Mouse (Mus musculus) left cerebral cortex, adult 9 months (tissue): ENCODE data around the gene Hdac5.
A peak's percentile ranks its signal among the peaks of the same experiment; 100 is the strongest.

Experiments
- DNase-seq, 2 experiments: peaks; one replicate each; pipeline ENCODE4 v3.0.0; 2022; ENCODE audit warnings: low spot score in 2 of 2

Hdac5 gene

DNA sequence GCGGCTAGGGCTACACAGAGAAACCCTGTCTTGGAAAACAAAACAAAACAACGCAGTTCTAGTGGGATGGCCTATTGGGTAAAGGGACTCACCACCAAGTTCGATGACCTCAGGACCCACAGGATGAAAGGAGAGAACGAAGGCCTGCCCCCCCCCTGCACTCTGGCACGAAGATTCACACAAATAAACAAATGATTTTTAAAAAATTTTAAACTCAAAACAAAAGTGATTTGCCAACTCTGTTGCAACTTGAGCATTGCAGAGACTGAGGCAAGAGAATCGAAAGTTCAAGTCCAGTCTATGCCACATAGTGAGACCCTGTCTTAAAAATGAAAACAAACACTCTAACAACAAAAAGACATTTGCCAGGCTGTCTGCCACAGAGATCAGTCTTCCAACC, 10.7 kb upstream of the Hdac5 start:
- DNase-seq: no peak

DNA sequence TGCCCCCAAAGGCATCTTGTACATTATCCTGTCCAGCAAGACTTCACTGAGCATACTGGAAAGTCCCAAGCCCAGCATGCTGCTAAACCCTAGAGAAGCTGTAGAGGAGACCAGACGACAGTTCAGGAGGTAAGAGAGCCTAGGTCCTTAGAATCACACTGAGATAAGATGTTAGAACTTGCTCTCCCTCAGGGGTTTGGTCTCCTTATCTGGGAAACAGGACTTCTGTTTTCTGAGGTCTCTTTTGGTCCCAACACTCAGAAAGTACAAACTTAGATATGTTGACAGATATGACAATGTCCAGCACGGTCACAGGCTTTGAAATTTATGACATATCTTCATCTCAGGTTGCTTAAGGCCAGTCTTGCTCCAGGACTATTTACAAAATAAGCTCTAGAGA, 6.1 kb upstream of the Hdac5 start:
- no peak for DNase-seq

DNA sequence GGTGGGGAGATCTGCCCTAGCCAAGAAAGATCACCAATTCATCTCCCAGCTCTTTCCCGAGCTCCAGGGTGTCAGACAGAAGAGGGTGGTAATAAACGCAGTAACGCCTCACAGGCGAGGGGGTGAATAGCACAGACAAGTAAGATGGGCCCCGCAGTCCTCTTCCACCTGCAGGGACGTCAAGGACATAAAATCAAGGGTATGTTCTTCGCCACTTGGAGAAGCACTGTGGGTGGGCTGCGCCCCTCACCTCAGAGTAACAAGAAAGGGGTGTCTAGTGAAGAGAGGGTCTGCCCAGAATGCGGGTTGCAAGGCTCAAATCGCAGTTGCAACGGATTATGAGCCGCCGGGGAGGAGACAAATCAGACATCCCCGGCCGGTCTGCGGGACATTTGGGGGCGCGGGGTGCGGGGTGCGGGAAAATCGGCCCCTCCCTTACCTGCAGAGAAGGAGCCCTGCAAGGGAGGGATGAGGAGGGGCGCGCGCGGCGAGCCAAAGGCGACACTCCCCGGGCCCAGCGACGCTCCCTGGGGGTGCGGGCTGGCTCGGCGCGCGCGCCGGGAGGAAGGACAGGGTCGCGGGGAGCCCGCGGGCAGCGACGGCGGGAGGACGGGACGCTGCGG, 524 bp downstream of the Hdac5 start:
- DNase-seq: no peak

DNA sequence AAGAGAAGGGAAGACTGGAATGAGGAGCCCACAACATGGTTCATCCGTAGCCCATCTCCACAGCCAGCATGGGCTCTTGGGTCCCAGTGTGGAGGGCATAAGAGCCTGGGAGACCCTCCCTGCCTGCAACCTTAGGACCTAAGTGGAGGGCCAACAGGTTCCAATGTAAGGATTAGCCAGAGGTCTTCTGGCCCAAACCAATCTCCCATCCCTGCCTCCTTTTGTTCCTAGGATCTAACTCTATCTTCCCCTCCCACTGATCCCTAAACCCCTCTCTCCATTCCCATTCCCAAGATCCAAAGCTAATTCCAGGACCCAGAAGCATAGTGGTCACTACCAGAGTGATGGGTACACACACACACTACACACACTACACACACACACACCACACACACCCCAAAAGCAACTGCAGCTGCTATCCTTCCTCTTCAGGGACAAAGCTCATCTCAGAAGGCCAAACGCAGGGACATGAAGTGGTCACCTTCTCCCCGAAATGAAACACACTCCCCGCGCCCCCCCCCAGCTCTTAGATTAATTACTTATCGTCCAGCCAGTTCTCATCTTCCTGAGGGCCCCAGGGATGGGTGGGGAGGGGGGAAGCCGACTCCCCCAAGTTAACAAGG, 1.2 kb downstream of the Hdac5 start:
- no peak for DNase-seq

DNA sequence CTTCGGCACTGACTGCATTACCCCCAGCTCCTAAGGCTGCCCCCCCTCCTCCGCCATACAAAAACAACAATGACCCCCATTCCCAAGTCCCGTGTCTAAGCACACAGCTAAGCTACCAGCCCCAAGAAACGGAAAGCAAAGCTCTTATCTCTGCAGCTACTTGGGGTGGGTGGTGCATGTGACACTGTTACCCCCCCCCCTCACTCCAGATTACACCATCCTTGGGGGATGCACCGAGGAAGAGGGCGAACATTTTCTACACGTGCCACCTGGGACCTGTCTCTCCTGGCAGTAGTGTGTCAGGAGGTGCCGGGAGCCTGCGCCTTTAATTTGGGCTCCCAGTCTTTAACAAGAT, 1.8 kb downstream of the Hdac5 start:
- no peak for DNase-seq

DNA sequence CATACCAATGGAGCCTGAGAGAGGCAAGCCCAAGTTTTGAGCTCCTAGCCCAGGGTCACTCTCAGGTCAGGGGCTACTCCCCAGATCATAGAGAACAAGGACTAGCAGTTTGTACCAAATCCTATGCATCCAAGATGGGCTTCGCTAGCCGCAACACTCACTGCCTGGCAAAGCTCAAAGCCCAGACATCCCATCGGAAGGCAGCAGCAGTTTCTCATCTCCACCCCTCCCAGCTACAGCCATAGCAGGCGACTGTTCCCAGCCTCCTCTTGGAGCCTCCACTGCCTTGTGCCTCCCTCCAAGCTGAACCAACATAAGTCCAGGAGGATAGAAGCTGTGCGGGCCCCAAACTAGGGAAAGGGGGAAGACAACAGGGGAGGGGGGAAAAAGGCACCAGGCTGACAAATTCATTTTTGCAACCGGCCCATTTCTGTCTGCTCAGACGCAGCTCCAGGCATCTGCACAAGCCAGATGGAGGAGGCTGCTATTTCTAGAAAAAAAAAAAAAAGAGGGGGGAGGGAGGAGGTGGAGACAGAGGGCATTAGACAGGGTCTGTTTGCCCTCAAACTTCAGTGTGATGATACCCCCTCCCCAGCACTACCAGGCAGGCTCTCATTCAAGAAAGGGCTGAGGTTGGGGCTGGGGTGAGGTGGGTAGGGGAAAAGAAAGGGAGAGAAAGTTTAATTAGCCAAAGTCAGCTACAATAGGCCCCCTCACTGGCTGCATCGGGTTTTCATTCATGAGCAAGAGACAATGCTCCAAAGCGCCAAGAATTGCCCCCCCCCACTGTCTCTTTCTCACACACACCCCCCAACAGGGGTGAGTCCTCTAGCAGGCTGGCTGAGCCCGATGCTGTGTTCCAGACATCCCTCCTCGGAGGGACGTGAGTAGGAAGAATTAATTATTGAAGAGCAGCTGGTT, 2.4 kb downstream of the Hdac5 start:
- DNase-seq: no peak

DNA sequence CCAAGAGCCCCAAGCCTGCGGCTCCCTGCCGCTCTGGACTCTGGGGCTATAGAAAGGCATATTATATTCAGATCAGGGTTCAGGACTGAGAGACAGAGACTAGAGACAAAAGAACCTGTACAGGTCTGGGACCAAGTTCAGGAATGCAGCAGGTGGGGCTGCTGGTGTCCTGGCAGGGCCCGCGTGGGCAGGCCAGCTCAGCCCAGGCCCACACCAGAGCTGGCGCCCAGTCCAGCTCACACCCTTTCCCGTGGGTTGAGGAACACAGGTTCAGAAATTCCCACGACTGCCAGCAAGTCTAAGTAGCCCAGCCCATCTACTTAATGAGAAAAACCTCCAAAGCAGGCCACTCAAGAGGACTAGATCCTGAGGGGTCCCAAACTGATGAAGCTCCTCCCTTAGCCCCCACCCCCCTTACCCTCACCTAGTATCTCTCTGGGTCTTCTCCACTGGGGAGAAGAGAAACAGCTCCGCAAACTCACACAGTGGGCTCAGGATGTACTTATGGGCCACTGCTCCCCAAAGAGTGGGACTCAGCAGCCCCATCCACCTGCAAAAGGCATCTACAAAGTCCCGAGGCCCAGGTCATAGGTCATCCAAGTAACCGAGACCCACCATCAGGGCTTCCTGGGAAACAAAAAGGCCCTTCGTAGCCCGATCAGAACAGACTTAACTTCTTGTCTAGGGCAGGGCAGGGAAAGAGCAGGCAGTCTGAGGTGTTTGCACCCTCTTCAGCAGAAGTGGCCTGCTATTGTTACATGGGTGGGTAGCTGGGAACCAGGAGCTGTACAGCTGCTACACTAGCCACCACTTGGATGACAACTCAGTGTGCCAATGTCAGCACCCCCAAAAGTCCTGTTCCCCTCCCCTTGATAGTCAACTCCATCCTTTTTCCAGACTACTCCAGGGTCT, 3.6 kb downstream of the Hdac5 start:
- no peak for DNase-seq

DNA sequence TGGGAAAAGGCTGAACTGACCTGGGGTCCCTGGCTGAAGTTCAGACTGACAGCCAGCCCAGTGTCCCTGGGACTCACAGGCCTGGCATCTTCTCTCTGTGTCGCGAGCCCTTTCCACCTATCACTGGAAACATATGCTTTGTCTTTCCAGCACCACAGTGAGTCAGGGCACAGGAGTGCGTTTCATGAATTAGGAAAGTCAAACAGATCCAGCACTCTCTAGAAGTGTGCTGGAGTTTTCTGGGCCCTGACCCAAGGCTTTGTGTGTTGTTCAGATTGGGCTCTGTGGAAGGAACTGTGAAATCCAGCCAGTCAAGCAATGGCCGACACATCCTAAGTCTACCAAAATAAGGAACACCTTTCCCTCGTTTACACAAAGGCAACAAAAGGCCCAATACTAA, 4.7 kb downstream of the Hdac5 start:
- DNase-seq: no peak

DNA sequence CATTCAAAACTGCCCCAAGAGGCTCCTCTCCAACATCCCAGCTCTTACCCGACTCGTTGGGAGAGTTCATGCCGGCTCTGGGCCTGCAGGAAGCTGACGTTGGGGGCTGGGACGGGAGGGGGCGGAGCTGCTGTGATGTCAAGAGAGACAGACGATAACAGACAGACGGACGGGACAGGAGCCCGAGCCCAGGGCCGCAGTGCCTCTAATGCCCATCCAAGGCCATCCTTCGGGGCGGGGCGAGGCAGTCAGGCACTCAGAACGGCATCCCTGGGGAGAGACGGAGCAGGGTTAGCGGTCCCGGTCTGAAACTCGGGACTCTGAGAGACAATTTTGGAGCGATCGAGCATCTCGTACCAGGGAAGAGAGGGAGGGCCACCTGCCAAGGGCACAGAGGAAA, 5.3 kb downstream of the Hdac5 start:
- no peak for DNase-seq

DNA sequence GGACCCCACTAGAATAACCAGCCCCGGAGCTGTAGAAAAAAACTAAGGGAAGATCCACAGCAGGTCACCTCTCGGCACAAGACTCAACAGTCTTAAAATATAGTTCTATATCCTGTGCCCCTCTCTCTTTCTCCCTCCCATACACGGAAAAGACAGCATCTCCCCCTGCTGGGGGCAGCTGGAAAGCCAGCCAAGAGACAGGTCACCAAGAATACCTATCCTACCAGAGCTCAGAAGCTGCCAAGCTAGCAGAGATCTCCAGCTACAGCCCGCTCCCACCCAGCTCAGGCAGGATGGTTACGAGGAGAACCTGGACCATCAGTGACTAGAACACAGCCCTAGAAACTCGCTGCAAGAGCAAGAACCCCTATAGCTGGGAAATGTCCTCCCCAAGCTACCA, 6.8 kb downstream of the Hdac5 start:
- DNase-seq: no peak

DNA sequence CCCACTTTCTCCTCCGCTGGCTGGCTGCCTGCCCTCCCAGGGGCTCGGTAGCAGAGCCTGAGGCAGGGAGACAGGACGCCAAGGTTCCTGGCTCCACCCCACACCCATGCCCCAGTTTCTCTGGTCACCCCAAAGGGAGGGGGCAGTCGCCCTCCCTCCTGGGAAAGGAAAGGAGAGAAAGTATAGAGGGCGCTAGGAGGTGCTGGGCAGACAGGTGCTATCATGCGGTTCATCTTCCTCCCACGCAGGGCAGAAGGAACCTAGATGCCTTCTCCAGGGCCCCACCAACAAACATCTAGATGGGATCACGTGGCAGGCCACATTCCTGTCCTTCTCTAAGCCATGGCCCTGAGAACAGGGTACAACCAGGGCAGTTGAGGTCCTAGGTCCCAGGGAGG, 8.0 kb downstream of the Hdac5 start:
- no peak for DNase-seq

DNA sequence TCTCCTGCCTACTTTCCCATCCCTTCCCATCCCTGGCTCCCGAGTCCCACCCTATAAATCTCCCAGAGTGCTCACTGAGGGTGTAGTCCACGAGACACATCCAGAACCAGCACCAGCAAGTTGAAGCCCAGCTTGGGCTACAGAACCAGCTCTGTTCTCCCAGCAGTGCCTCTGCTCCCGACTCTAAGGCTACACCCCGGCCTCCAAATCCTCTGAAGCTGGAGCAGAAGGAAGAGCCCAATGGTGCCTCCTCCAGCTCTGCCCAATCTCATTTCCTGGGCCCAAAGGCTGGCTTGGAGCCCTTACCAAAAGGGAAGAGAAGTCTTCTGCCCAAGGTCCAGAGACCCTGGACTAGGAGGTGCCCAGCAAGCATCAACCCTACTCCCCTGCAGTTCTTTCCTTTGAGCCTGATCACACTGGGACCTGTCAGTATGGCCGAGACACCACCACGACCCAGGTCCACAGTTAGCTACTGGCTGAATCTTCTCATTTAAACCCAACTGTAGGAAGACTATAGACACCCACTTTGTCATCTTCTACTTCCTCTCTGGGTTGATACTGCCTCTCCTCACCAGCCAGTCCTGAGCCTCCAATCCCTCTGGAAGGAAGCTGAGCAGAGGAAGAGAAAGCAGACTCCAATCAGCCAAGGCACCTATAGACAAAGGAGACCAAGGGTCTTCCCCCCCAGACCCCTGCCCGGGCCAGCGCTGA, 8.6 kb downstream of the Hdac5 start:
- no peak for DNase-seq

DNA sequence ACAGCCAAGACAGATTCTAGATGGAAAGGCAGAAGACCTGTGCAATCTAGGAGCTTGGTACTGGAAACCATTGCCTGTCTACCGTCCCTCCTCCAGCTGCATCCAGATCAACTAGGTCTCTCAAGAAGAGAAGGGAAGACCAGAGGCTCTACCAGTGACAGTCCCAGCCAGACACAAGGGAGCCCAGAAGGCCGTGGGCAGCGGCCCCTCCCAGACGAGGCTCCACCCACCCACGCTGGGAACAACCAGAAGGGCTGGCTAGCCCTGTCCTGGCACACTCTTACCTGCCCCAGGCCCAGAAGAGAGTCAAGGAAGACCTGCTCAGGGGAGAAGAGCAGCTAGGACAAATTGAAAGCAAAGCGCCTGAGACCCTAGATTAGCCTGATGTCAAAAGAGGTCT, 9.5 kb downstream of the Hdac5 start:
- DNase-seq: no peak

DNA sequence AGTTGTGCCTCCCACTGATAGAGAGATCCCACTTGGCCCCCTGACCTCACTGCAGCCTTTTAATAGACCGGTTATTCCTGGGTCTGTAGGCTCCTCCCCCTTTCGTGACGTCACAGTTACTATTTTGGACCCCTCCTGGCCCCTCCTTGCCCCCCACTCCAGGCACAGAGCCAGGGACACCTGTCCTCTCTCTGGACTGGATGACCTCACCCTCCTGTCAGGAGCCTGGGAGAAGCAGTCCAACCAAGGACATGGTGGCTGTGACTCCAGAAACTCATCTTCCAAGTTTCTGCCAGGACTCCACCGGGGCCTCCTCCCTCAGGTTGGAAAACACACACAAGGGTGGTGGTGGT, 10.0 kb downstream of the Hdac5 start:
- no peak for DNase-seq

DNA sequence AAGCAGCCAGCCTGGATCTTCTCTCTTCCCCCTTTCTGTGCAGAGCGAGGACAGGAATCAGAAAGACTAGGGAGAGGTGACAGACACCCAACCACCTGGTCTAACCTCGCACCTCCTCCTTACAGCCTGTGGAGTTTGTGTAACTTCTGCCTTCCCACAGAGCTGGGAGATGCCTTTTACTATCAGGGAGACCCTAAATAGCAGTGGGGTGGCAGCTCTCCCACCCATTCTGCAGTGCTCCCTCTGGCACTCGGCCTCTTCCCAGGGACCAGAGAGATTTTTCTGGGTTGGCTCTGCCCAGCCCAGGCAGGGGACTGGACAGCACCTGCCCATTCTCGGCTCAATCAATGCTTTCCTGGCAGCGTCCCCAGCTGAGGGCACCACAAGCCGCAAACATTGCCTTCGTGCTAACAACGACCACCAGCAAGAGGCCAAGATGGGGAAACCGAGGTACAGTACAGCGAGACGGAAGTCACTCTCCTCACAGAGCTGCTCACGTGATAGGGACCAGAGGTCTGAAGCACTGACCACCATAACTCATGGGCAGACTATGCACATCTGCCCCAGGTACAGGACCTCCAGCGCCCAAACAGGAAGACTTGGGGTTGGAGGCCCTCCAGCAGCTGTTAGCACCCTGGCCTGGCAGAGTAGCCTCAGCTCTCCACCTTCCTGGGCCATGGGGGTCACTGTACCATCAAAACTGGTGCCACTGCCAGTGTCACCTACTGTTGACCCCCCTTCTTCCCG, 10.5 kb downstream of the Hdac5 start:
- DNase-seq: peak in 1 of 2 experiments; percentile 59

DNA sequence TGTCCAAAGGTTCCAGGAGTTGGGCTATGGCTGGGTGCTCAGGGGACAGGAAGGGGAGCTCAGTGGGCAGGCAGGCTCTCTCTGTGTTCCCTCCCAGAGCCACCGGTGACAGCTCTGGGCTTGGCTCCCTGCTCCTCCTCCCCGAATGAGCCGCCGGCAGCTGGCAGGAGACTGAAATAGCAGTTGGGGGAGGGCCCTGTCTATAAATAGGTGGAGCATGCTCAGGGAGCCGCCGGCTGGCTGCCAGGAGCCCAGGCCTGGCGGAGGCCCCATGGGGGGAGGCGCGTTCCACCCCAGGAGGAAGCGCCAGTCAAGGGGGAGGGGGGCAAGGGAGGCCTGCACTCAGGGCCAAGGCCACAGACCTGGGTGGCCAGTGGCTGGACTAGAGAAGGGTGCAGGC, 11.2 kb downstream of the Hdac5 start:
- peak; percentile 91 to 97 for DNase-seq

DNA sequence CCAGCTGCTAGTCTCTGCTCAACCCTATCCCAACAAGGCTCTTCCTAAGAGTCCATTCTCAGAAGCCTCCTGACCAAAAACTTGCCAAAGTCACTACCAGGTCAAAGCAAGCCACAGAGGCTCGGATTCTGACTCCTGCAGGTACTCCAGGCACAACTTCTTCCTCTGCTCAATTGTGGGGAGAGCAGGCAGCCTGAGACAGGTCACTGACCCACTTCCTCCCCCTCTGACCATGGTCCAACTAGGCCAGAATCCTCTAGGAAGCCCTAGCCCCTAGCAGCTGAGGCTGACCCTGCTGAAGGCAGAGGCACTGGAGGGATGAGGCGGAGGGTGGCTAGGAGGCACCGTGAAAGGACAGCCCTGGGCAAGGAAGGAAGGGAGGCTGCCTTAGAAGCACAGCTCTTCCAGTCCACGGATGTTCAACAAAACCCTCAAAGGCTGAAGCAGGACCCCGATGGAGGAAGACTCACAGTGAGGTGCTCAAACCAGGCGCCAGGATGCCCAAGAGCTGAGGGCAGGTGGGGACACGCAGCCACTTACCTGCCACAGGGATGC, 12.0 kb downstream of the Hdac5 start:
- no peak for DNase-seq

DNA sequence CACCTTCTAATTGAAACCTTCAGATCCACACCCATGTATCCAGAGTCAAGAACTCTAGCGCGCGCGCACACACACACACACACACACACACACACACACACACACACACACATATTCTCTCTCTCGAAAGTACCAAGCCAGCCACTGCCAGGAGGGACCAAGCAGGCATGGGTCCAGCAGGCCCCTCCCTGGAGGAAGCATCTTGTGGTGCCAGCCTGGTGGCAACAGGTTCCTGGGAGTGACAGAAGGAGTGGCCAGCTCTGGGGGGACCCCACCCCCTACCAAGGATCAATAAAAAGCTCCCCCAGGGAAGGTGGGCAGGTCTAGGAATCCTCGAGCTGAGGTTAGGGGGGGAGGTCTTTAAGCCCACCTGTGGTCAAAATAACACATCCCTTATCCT, 12.6 kb downstream of the Hdac5 start:
- DNase-seq: no peak

DNA sequence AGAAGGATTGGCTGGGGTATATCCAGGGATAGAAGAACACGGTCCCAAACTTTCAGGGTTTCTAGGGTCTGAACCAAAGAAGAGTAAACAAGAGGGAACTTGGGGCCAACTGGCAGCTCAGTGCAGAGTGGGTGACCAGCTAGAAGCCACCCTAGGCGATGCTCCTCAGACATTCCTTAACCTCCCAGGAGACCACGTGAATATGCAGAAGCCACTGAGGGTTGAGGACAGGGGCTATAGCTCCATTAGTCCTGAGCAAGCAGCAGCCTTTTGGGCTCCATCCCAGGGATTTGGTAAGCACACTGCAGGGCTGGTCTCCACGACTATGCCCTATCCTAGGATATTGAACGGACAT, 13.1 kb downstream of the Hdac5 start:
- no peak for DNase-seq

DNA sequence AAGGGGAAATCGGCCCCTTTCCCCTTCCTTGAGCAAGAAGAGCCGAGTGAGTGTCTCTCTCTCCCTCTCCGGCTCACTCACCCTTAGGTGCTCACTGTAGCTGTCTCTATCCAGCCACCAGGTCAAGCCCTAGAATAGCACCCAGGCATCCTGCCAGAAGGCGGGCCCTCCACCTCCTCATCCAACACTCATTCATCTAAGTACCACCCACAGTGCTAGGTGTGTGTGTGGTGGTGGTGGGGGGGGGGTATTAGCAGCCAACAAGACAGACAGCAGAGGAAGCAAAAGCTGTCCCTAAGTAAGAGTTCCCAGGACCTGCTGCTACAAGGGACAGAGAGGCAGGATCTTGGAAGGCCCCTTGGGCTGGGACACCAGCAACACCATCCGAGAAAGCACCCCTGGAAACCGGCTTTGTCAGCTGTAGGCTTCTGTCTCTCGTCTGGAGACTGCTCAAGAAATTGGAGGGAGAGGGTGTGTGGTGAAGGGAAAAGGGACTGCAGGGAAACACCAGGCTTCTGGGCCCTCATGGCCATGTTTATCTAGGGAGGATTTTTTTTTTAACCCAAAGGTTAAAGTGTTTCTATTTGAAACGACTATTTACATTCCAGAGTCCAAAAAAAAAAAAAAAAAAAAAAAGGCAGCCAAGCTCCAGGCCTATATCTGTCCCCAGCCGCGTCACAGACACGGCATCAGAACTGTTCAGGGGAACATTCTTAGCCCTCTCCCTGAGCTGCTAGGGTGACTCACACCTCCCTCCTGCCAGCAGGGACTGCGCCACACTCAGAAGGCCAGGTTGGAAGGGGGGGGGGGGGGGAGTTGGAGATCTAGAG, 13.7 kb downstream of the Hdac5 start:
- no peak for DNase-seq
